Mouse (Mus musculus): ENCODE measurements around the gene Sinhcaf.
A peak's percentile ranks its signal among the peaks of the same experiment; 100 is the strongest.

Sinhcaf gene

DNA sequence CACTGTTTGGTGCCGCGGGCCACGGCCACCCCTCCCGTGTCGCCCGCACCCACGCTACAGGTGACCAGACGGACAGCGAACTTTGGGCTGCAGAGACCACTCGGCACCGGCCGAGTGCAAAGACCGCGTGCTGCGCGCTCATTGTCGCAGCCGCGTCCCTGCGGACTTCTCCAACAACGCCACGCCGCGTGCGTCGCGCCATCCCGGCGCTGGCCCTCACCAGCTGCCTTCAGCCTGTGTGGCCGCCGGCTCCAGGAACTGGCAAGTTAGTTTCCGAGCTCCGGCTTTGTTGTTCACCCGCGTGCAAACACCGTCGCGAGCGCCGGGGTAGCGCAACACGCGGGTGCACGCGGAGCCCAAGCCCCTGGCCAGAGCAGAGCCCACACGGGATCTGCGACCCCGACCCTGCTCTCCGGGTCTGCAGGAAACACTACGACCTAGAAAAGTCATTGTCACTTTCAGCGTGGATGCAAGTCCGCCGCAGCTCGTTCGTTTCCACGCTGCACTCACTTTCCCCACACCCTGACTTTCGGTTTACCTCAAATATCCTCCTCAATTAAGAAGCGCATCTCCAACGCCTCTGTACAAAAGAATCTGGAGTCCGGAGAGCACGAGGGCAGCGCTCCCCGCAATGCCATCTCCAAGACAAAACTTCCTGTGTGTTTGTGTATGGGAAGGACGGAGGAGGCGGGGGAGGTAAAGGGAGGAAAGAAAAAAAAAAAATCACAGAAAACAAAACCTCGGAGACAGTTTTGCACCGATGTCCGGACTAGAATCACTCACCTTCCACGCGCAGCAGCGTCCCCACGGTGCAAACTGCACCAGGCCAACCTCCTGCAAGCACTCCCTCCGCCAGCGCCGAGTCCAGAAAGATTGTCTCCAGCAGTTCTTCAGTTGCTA is 508 bp downstream of the Sinhcaf start:
- DNase-seq (ENCODE audit: low read depth, low spot score) = peak; percentile 58

DNA sequence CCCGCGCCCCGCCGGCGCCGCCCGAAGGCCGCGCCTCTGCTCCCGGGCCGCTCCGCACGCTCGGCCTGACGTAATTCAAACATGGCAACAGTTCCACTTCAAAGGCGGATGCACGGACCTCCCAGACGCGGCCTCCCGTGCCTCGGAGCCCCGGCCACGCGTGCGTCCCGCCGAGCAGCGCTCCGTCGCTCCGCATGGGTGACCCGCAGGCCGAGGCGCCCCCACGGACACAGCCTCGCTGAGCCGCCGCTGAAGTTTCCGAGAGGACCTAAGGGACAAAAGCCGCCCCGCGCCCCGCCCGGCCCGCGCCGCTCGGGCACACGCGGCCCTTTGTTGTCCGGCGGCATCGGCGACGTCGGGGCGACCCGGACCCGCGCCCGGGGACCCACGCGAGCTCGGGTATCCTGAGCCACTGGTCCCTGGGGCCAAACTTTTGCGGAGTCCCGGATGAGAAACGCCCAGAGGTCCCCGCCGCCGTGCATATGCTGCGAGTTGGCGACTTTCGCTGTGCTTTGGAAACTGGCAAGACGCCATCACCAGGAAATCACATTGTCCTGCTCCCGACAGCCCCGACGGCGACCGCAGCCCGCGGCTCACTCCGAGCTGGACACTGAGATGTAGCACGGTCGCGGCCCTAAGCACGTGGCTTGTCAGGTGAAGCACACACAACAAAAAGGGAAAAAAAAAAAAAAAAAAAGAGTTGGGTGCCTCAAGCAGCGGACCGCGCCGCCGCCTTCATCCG is 1.3 kb downstream of the Sinhcaf start:
- peak; percentile 52 for DNase-seq (ENCODE audit: low read depth, low spot score)

DNA sequence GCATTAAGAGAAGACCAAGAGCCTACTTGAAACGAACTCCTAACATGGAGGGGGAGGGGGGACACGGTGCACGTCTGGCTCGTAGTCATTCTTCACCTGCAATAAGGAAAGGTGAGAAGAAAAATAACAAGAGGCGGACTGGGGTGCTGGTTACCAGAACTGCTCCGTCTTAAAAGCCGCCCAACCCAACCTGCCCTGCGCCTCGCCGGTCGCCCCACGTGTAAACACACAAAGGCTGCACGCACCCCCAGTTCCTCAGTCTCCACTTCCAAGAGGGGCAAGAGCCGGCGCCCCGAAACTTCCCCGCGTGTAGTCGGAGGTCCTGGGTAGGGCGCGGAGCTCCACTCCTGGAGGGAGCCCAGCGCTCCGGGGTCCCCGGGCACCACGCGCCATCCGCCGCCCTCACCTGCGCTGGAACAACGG is 1.9 kb downstream of the Sinhcaf start:
- peak; percentile 52 for DNase-seq (ENCODE audit: low read depth, low spot score)

DNA sequence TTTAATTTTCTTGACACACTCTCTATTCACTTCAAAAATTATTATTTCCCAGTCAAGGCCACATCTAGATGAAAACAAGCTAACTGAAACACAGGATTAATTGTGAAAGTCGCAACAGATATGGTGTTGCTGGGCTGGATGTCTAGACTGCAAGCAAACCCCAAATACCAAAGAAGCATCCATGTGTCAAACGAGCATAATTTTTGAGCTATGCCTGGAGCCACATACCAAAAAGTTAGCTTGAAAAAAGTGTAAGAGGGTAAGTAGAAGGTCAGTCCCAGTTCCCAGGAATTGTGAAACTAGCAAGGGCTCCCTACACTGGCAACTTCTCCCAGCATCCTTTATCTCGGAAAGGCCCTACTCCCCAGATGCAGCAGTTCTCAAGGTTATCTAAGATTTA is 2.6 kb downstream of the Sinhcaf start:
- DNase-seq (ENCODE audit: low read depth, low spot score) = no peak

GRCm38 (mm10) chr6:148942406-148942805 is 3.9 kb downstream of the Sinhcaf start:
- peak; percentile 64 for DNase-seq (ENCODE audit: low read depth, low spot score)

GRCm38 (mm10) chr6:148941880-148942279 is 4.4 kb downstream of the Sinhcaf start:
- no peak for DNase-seq (ENCODE audit: low read depth, low spot score)

GRCm38 (mm10) chr6:148940383-148940782 is 5.9 kb downstream of the Sinhcaf start:
- DNase-seq (ENCODE audit: low read depth, low spot score) = peak; percentile 62

- DNase-seq (ENCODE audit: low read depth, low spot score) = no peak
Measured at GRCm38 (mm10) chr6:148937693-148938092, 8.6 kb downstream of the Sinhcaf start.

- peak; percentile 71 for DNase-seq (ENCODE audit: low read depth, low spot score)
Measured at GRCm38 (mm10) chr6:148934961-148935590, 11.2 kb downstream of the Sinhcaf start.

GRCm38 (mm10) chr6:148931281-148931680 is 15.0 kb downstream of the Sinhcaf start:
- DNase-seq (ENCODE audit: low read depth, low spot score) = peak; percentile 77

DNA sequence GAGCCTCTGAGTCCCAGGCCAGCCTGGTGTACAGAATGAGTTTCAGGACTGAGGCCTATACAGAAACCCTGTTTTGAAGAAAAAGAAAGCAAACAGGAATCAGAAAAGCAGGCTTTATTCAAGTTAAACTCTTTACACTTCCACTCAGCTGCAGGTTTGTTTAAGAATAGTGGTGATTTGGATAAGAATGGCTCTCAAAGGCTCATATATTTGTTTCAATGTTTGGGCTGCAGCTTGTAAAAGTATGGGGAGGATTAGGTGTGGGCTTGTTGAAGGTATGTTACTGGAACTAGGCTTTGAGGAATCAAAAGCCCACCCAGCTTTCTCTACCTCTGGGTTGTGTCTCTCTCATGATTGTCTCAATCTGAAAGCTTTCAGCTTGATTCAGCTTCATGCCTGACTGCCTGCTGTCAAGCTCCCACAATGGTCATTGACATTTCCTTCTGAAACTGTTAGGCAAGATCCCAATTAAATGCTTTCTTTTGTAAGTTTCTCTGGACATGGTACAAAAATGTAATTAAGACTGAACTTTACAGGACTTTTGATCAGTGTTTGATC is 27.3 kb downstream of the Sinhcaf start:
- DNase-seq (ENCODE audit: low read depth, low spot score) = peak; percentile 49

- no peak for DNase-seq (ENCODE audit: low read depth, low spot score)
Measured at GRCm38 (mm10) chr6:148917672-148918071, 28.6 kb downstream of the Sinhcaf start.

- DNase-seq (ENCODE audit: low read depth, low spot score) = peak; percentile 53
Measured at GRCm38 (mm10) chr6:148916817-148917216, 29.4 kb downstream of the Sinhcaf start.

- DNase-seq (ENCODE audit: low read depth, low spot score) = peak; percentile 86
Measured at GRCm38 (mm10) chr6:148913938-148914337, 32.3 kb downstream of the Sinhcaf start.

GRCm38 (mm10) chr6:148911906-148912305 is 34.4 kb downstream of the Sinhcaf start:
- DNase-seq (ENCODE audit: low read depth, low spot score) = peak; percentile 34

DNA sequence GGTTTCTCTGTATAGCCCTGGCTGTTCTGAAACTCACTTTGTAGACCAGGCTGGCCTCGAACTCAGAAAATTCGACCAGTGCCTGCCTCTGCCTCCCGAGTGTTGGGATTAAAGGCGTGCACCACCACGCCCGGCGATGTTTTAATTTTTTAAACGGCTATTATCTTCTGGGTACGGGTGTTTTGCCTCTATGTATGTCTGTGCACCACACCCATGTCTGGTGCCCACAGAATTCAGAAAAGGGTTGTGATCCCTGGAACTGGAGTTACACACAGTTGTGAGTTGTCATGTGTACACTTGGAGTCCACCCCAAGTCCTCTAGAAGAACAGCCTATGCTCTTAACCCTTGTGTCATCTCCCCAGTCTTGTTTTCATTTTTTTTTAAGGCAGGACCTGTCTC is 39.3 kb downstream of the Sinhcaf start:
- DNase-seq (ENCODE audit: low read depth, low spot score) = no peak

DNA sequence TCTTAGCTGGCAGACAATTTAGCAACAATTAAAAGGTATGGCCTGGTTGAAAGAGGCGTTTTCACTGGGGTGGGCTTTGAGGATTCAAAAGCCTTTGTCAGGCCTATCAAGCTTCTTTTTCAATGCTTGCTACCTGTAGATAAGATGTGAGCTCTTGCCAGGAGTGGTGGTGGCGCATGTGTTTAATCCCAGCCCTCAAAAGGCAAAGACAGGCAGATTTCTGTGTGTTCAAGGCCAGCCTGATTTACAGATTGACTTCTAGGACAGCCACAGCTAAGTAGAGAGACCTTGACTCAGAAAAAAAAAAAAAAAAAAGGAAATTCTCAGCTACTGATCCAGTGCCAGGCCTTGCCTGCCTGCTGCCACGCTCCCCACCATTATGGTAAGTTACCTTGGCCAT is 43.5 kb downstream of the Sinhcaf start:
- DNase-seq (ENCODE audit: low read depth, low spot score) = no peak

GRCm38 (mm10) chr6:148896507-148896851 is 49.8 kb downstream of the Sinhcaf start:
- no peak for DNase-seq (ENCODE audit: low read depth, low spot score)

DNA sequence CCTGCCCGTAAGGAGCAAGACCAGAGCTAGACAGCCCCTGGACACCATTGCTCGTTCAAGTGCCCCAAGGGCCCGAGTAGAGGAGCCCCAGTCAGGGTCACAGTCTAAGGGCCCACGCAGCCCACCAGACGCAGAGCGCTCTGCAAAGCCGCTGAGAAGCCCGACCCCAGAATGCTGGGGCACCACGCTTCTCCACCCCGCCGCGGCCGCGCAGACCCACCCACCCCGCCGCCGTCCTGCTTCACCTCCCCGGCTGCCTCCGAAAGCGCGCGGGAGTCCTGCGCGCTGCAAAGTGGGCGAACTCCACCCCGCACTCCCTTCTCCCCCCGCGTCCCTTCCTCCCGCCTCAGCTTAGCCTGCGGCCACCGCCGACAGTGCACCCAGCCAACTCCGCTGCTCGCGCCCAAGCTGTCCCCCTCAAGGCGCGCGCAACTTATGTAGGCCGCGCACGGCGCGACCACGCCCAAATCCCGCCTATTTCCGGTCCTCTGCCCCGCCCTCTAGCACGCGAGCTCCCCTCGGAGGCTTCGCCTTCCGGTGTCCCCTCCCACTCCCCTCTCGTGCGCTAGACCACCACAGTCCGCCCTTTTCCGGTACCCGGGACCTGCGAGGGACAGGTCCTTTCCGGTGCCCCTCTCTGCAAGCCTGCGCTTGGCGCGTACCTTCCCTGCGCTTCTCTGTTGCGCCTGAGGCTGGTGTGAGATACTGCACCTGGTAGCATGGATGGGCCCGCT is 50.3 kb downstream of the Sinhcaf start, which contains the start of gene Caprin2:
Gene Caprin2, minus strand, starts transcription at position 465 of the 734 bp plus-strand sequence.
- peak; percentile 98 for DNase-seq (ENCODE audit: low read depth, low spot score)

DNA sequence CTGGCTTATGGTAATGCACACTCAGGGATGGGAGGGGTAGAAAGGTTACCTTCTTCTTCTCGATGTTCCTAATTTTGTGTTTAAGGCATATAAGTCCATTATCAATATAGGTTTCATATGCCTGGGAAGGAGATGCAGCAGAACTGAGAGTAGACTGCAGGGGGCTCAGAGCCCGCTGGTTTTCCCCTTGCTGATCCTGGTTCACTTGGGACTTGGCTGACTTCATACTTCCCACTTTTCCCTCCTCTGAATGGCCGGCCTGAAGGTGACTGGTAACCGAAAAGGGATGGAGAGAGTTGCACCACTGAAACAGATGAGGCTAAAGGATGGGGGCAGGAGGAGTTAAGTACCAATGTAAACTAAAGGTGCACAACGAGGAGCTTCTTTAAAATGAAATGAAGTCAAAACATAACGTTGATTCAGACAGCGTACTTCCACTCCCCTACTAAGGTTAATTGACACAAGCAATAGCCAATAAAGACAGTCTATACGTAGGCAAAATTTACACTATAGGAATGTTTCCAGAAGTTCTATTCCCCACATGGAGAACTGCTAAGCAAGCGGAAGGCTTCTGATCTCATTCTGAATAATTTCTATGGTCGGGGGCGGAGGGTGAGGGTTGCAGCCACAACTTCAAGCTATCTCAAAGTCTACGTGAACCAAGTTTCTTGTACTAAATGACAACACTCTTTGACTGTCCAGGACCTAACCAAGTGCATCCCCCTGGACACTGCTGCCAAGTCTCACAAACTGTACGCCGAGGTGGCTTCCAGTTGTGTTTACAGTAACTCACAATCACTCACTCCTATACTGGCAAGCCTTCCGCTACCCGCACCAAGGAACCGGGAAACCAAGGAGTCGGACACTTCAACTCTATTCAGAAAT is 51.1 kb downstream of the Sinhcaf start:
- peak; percentile 31 for DNase-seq (ENCODE audit: low read depth, low spot score)

Data from ES-CJ7 (cell line).